Mouse (Mus musculus) erythroblast, adult 5-6 weeks (primary cell): ENCODE measurements around the gene Ttyh3. TPM values are rescaled to one million over a fixed set of nuclear protein-coding genes. Genes with fewer than 3 reads are reported as not detected.

Experiments
- ATAC-seq: replicated peaks from 2 replicates; pipeline ENCODE4 v1.8.0; 2016; ENCODE audit warnings: moderate number of reproducible peaks, mild to moderate bottlenecking, moderate TSS enrichment, inconsistent platforms; ENCODE audit not compliant: poor library complexity, low FRiP score, severe bottlenecking
- total RNA-seq, 2 experiments: library from RNA; stranded (forward) in 1 of 2; stranded (reverse) in 1 of 2; fragments of 150-400 nt in 1 of 2; fragments of 200-764, 138-1000 nt in 1 of 2; gene quantifications; 2 replicates each; pipeline versions ENCODE4 v1.2.3 to v1.2.4; 2015 to 2017; ENCODE audit warnings: low replicate concordance in 2 of 2

Gene Ttyh3
- total RNA-seq, 2 experiments from 2014 or later = 3.7 to 17.9 TPM

DNA sequence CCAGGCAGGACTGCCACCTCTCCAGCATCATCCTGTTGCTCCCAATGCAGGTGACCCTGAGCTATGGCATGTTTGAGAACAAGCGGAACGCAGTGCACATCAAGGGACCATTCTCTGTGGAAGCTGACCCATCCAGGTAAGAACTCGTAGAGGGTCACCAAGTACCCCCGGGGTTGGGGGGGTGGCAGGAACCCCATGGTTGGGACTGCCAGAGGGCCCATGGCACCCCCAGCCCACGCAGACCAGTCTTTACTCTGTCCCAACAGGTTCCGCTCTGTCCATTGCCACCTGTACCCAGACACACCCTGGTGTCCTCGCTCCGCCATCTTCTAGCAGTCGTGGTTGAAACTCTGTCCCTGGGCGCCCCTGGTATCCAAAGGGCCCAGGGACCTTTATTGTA lies 34.7 kb downstream of the Ttyh3 start:
- ATAC-seq = no peak

DNA sequence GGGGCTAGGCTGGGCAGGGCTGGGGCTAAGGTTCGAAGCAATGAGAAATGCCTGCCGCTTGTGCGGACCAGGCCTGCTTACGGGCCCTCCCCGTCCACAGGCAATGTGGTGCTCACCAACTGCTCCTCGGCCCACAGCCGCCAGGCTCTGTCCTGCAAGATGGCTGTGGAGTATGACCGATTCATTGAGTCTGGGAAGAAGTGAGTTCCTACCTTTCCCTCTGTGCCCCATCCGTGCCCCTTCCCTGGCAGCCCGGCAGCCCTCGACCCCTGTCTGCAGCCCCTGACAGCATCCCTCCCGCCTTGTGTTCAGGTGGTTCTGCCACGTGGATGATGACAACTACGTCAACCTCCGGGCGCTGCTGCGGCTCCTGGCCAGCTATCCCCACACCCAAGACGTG lies 36.6 kb downstream of the Ttyh3 start:
- no peak for ATAC-seq

DNA sequence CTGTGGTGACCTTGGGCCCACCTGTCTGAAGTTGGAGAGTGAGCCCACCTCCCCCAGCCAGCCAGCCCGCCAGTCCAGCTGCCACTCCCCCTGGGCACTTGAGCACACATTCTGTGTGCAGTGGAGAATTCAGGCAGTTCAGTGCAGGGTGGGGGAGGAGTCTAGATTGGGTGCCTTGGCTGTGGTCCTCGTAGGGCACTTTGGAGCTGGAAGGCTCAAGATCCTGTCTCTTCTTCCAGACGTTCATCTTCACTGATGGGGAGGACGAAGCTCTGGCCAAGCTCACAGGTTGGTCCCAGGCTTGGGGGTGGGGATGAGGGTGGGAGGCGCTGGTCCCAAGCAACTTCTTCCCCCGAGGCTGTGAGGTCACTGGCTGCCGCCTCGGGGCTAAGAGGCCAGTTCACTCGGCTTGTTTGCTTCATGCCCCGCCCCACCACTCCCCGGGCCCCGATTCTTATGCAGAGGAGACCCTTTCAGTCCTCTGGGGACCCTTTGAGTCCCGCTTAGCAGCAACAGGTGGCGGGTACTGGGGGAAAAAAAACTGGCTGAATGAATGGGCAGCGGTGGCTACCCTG lies 37.1 kb downstream of the Ttyh3 start:
- ATAC-seq = no peak

DNA sequence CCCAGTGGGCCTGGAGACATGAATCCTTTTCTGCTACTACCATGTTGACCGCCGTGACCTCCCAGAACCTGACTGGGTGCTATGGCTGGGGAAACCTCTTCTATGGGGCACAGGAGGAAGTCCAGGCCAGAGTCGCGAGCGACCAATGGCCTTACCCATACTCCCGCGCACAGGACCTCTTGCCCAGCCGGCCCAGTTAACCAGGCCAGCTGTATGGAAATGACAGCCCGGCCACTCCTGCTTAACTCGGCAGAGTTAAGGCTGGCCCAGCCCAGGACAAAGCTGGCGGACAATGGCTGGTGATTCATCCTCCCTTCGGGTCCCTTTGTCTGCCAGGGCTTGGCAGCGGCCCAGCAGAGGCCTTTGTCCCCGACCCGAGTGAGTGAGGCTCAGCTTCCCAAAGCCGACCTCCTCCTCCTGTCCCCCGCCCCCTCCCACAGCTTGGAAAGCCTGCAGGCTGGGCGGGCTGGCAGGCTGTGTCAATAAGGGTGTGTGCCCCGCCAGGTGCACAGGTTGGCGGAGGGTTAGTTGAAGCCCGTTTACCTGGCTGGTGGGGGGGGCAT lies 37.7 kb downstream of the Ttyh3 start:
- ATAC-seq = no peak

DNA sequence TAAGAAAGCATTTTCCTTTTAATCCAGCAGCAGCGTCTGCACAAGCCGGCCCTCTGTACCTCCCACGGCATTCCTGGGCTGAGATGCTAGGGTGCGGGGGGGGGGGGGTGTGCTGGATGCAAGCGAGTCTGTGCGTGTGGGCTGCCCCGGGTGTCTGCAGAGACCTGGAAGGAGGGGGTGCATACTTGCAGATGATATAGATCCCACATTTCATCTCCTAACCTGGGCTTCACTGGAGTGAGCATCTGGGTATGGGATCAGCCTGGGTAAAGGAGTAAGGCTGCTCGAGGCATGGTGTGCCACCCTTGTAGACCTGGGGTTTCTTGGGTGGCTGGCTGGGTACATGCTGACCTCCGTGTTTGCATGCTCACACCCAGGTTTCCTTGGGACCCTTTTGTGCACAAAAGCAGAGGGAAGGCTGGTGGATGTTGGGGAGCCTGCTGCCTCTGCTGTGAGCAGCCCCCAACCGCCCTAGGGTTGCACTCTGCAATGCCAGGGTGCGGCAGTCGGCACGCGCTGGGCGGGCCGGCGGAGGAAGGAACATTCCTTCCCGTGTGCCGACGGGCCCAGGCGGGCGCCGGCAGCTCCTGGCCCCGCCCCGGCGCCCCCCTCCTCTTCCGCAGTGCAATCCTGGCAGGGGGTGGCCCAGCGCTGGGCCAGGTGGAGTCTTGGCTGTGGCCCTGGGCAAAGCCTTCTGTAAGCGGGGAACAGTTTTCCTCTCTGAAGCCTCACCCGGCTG lies 38.4 kb downstream of the Ttyh3 start:
- ATAC-seq = no peak

DNA sequence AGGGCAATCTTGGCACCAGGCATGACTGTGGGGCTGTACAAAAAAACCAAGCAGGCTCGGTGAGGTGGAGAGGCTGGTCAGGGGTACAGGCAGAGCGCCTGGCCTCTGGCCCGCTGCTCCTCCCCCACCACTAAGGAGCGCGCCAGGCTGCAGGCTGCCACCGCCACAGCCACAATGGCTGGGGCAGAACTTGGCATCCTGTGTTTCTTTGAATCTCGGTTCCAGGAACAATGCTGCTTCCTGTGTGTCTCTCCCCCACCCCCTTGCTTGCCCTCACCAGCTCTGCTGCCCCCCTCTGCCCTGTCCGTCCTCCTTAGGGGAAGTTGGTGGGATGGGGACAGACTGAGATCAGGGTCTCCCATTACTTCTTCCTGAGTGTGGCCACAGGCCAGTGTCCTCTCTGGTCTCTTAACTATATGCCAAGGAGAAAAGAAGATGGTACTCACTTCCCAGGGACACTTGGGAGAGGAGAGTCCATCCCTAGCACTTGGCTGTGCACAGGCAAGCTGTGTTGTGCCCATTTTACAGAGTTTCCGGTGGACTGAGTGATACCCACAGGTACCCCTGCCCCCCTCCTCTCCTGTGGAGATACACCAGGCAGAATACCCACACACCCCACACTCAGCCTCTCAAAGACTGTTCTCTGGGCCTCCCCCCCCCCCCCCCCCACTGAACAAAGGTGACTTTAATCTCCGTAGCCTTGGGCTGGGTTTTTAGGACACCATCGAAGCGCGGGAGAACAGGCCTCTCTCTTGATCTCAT lies 39.1 kb downstream of the Ttyh3 start:
- ATAC-seq = no peak

DNA sequence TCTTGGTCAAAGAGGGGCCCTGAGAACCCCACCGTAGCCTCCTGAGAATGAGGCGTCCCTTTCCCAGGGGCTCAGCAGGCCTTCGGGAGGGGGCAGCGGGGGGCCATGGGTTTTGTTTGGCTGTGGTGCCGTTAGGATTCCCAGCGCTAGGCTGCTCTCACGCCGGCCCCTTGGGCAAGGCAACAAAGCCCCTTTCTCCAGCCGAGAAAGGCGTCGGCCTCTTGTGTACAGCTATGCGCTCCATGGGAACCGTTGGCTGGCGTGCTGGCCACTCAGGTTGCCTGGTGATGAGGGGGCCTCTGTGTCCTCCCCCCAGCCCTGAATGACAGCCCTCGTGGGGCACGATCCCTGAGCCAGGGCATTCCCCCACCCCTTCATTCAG lies 40.2 kb downstream of the Ttyh3 start:
- no peak for ATAC-seq

DNA sequence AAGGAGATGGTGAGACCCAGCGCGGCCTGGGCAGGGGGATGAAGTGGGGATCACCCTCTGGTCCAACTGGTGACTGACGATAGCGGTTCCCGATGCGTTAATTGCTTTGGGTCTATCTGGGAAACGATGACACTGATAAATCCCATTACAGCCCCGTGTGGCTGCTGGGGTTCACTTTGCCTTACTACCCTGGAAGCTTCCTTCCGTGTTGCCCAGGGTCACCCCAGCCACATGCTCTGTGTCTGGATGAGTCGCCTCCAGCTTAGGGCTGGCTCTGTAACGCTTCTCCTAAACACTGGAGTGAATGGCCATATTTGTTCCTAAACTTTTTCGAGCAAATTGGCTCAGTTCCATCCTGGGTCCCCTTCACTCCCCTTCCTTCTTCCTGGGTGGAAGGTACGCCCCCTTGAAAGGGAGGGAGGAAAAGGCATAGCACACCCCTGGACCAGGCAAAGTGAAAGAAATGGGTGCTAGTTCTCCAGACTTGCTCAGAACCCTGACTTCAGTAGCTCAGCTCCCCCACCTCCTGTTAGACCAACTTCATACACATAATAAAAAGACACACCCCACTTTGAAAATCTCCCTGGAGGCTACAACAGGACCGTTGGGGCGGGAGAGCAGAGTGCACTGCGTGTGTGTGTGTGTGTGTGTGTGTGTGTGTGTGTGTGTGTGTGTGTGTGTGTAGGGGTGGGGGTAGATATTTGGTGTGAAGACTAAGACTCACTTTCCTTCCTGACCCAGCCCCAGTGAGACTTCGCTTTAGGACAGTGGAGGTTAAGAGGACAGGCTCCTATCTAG lies 40.8 kb downstream of the Ttyh3 start:
- no peak for ATAC-seq

DNA sequence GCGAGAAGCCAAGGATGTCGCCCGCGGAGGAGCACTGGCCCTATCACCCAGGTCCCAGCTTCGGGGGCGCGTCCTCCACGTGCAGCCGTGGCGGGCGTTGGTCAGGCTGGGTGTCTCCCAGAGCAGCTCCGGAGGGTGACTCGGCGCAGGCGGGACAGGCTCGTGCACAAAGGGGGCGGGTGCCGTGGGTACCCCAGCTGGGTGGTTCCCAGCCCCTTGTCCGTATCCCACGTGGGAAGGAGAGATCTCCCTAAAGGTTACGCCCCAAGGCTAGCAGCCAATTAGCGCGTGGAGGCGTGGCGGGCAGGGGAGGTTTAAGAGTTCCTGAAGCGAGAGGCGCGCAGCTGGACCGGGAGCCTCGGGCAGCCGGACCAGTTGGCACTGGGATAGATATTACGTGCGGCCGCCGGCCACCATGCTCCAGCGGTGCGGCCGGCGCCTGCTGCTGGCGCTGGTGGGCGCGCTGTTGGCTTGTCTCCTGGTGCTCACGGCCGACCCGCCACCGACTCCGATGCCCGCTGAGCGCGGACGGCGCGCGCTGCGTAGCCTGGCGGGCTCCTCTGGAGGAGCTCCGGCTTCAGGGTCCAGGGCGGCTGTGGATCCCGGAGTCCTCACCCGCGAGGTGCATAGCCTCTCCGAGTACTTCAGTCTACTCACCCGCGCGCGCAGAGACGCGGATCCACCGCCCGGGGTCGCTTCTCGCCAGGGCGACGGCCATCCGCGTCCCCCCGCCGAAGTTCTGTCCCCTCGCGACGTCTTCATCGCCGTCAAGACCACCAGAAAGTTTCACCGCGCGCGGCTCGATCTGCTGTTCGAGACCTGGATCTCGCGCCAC lies 41.6 kb downstream of the Ttyh3 start, which contains the start of gene Lfng:
TSS of gene Lfng (plus strand) at position 320 of the 835 bp plus-strand sequence.
- ATAC-seq = peak; percentile 58

DNA sequence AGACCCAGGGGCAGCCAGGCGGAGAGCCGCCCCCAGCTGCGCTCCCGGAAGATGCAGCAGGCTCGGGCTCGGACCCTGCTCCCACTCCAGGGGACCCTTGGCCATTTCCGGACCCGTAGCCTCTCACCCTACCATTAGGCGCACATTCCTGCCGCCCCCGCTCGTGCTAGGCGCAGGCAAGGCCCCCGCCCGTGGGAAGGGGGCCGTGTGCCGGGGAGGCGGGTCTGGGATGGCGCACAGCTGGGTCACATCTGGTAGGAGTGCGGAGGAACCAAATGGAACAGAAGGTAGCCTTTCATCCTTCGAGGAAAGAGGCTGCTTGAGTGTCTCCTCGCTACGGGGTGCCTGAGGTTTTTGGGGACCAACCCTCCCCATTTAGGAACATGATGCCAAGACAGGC lies 42.4 kb downstream of the Ttyh3 start:
- ATAC-seq = no peak

DNA sequence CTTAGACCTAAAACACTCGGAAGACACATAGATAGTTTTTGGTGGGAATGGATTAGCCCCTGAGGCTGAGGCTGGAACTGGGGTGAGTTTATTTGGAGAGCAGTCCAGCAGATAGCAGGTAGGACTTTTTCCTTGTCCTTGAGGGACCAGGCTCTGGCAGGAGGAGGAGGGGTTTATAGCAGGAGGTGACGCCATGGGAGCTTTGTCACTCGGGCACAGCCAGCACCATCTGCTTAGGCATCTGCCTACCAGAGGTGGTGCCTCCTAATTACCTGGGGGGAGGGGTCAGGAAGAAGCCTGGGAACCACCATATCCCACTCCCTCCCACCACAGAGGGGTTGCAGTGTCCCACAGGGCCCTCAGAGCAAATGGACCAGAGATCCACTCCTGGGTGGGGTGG lies 43.6 kb downstream of the Ttyh3 start:
- no peak for ATAC-seq

DNA sequence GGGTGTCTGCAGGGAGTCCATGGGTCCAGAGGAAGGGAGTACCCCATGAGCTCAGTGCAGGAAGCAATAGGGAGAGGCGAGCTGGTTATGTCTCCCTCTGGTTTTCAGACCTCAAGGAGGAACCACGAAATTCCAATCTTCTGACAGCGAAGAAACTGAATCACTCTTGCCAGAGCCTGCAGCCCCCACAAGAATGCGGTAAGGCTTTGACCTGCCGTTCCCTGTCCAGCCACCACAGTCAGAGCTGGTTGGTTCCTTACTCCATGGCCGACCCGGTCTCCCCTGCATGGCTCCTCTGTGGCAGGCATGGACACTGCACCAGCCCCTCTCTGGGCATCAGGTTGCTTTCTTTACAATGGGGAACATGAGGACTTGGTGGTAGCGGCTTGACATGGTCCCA lies 44.4 kb downstream of the Ttyh3 start:
- ATAC-seq = no peak

DNA sequence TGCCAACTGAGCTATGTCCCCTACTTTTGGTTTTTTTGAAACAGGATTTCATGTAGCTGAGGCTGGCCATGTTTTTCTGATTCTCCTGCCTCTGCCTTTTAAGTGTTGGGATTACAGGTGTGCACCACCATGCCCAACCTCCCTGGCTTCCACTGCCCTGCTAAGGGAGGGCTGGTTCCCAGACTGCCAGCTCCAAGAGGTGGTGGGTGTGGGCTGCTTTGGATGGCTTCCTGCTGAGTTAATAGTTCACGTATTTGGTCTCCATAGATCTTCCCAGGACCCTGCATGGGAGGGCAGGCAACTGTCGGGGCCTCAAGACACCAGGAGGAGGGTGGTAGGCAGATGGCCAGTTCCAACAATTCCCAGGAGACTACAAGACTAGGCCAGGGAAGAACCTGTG lies 46.3 kb downstream of the Ttyh3 start:
- ATAC-seq = no peak

DNA sequence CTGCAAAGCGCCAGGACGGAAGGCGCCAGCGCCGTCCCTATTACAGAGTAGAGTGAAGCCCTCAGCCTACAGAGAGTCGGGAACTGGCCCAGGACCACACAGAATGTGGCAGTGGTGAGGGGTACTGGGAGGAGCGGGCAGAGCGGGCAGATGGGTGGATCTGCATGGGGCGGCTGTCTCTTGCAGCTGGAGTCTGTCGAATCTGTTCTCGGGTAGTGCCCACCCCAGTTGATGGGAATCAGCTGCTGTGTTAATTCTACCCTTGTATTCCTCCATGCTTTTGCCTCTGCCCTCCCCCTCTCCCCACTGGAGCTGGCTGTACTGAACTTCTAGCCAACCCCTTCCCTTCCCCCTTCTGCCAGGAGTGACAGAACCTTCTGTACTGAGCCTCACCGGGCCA lies 47.1 kb downstream of the Ttyh3 start:
- ATAC-seq = no peak

DNA sequence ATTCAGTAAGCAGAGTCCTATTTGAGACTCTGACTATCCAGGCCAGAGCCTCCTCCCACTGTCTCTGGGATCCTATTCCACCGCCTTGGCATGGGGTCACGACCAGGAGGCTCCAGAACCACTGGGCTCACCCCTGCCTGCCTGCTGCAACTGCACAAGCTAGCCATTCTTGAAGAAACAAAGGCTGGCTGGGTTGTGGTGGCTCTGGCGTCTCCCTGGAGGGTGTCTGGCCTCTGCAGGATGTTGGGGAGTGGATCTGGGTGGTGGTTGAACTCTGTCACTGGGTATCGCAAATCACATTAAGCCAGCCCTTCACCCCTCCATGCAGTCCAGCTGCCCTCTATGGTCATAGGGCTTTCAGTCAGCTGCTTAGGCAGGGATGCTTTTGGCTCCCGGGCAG lies 48.9 kb downstream of the Ttyh3 start:
- no peak for ATAC-seq

DNA sequence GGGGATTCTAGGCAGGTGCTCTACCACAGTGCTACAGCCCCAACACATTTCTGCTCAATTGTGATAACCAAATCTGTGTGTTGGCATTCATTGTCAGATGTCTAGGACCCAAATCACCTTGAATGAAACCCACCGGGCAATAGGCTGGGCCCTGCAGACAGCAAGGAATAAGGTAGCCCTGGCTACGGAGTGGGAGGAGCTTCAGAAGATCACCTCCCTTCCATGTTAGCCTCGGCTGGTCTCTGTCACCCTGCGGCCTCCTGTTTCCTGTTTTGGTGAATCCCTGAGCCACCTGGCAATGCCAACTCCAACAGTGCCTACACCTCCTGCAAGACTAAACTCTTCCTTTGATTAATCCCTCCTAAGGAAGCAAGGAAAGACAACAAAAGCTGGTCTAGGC lies 51.0 kb downstream of the Ttyh3 start:
- ATAC-seq = no peak

DNA sequence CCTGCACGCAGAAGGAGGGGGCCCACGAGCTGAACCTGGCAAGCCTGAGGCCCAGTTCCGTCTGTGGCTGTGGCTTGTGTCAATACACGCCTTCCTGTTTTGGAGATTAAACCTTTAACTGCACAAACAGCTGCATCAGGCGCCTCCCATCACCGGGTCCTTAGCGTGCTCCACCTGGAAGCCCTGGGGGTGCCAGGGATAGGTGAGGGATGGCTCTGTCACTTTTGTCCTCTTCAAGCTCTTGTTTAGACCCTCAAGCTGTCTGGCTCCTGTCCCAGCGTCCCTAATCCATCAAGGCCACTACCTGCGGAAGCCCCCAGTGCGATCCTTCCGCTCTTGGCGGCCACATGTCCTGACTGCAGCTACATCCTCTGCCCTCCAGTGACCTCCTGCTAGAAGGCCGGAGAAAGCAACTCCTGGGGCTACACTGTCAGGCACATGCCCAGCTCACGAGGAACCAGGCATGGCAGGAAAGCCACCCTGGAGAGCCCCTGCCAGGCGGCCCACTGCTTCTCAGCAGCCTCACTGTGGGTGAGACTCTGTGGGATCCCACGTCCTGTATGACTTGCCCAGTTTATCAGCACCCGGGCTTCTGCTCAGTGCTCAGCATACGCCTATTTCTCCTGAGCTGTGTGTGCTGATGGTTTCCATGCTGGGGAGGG lies 51.8 kb downstream of the Ttyh3 start:
- peak; percentile 81 for ATAC-seq

DNA sequence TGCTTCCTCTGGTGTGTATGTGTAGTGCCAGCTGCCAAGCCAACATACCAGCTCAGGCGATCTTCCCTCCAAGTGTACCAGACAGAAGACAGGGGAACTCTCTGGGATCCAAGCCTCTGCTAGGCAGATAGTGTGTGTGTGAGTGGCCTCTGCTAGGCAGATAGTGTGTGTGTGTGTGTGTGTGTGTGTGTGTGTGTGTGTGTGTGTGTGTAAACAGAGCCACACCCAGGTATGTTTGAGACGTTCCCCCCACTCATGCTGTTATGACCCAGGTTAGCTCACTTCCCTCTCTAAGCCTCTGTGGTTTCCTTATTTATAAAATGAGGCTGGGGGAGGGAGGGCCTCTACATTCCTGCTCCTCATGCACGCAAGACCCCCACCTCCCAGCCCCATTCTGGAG lies 52.4 kb downstream of the Ttyh3 start:
- ATAC-seq = peak; percentile 26; the same call in 1 of the 2 replicates

DNA sequence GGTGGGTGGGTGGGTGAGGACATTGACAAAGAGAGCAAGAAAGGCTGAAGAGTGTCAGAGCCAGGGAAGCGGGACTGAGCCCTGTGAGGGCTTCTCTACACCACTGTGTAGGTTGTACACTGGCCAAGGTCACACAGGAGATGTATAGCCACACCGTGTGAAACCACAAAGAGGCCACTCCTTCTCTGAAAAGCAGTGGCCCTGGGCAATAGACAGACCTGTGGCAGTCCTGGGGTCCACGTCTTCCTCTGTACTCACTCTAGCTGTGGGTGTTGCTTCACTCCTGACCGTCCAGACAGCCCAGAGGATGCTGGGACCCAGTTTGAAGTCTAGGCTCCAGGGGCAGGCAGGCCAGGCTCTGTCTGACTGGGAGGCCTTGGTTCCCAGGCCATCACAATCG lies 54.0 kb downstream of the Ttyh3 start:
- ATAC-seq = no peak
